Mouse (Mus musculus): ENCODE results near the gene Unk.

Unk gene

GRCm38 (mm10) chr11:116030088-116030897 is at the start of gene Unk:
Gene Unk, plus strand, starts transcription at chr11:116030322.
- DNase-seq (ENCODE audit: low spot score in 2 of 2) = peak; percentile 81 to 92

GRCm38 (mm10) chr11:115982472-115982871 is 47.6 kb upstream of the Unk start:
- DNase-seq (ENCODE audit: low spot score in 2 of 2) = no peak

- no peak for DNase-seq (ENCODE audit: low spot score in 2 of 2)
Observed at GRCm38 (mm10) chr11:115983291-115983690, 46.8 kb upstream of the Unk start.

- DNase-seq (ENCODE audit: low spot score in 2 of 2) = no peak
Observed at GRCm38 (mm10) chr11:115989686-115990085, 40.4 kb upstream of the Unk start.

- DNase-seq (ENCODE audit: low spot score in 2 of 2) = no peak
Observed at GRCm38 (mm10) chr11:115992098-115992497, 38.0 kb upstream of the Unk start.

GRCm38 (mm10) chr11:115995256-115995655 is 34.9 kb upstream of the Unk start:
- DNase-seq (ENCODE audit: low spot score in 2 of 2) = no peak

- no peak for DNase-seq (ENCODE audit: low spot score in 2 of 2)
Observed at GRCm38 (mm10) chr11:115997047-115997446, 33.1 kb upstream of the Unk start.

GRCm38 (mm10) chr11:115997662-115998061 is 32.5 kb upstream of the Unk start:
- DNase-seq (ENCODE audit: low spot score in 2 of 2) = no peak

GRCm38 (mm10) chr11:115999027-115999426 is 31.1 kb upstream of the Unk start:
- no peak for DNase-seq (ENCODE audit: low spot score in 2 of 2)

GRCm38 (mm10) chr11:115999538-116000143 is 30.5 kb upstream of the Unk start:
- DNase-seq (ENCODE audit: low spot score in 2 of 2) = peak; percentile 54 to 72

GRCm38 (mm10) chr11:116000607-116001006 is 29.5 kb upstream of the Unk start:
- no peak for DNase-seq (ENCODE audit: low spot score in 2 of 2)

GRCm38 (mm10) chr11:116001725-116002124 is 28.4 kb upstream of the Unk start:
- no peak for DNase-seq (ENCODE audit: low spot score in 2 of 2)

GRCm38 (mm10) chr11:116002894-116003293 is 27.2 kb upstream of the Unk start:
- DNase-seq (ENCODE audit: low spot score in 2 of 2) = no peak

- DNase-seq (ENCODE audit: low spot score in 2 of 2) = no peak
Observed at GRCm38 (mm10) chr11:116004186-116004823, 25.8 kb upstream of the Unk start.

- peak; percentile 38 to 64 for DNase-seq (ENCODE audit: low spot score in 2 of 2)
Observed at GRCm38 (mm10) chr11:116004840-116005700, 25.1 kb upstream of the Unk start.

GRCm38 (mm10) chr11:116005701-116006419 is 24.3 kb upstream of the Unk start:
- no peak for DNase-seq (ENCODE audit: low spot score in 2 of 2)

- DNase-seq (ENCODE audit: low spot score in 2 of 2) = no peak
Observed at GRCm38 (mm10) chr11:116007095-116007850, 22.8 kb upstream of the Unk start.

GRCm38 (mm10) chr11:116008411-116008810 is 21.7 kb upstream of the Unk start:
- DNase-seq (ENCODE audit: low spot score in 2 of 2) = no peak

GRCm38 (mm10) chr11:116008832-116009375 is 21.2 kb upstream of the Unk start:
- DNase-seq (ENCODE audit: low spot score in 2 of 2) = no peak

GRCm38 (mm10) chr11:116009661-116010060 is 20.5 kb upstream of the Unk start:
- DNase-seq (ENCODE audit: low spot score in 2 of 2) = no peak
